Mouse (Mus musculus): ENCODE measurements around the gene Ttc32. TPM values are rescaled to one million over a fixed set of nuclear protein-coding genes. Genes with fewer than 3 reads are reported as not detected.

Gene Ttc32
- total and polyA plus RNA-seq, 2 experiments from 2014 or later = 14.5 to 20.9 TPM

DNA sequence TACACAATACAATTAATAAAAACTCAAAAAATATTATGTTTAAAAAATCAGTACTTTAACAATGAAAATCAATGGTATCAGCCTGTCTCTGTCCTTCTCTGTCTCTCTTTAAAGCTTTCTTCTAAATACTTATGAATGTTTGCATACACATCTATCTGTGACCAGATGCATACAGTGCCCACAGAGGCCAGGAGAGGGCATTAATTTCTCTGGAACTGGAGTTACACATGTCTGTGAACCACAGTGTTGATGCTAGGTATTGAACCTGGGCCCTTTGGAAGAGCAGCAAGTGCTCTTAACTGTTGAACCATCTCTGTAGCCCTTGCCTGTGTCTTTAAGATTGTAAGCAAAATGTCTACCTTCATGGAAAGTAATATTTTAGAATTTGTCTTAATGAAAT, 3.3 kb downstream of the Ttc32 start:
- no peaks in the 10 kb centered on the region for H3K27me3 ChIP-seq (ENCODE audit: control insufficient read depth, insufficient read depth, low read length)
- ATAC-seq (ENCODE audit: insufficient read depth, low read depth) (no peak), DNase-seq (ENCODE audit: low spot score) (no peak)
- no peak overlapping the region for H3K4me3 ChIP-seq (ENCODE audit: low read depth, low read length)
- H3K27ac ChIP-seq (ENCODE audit: low read depth) = no peak overlapping the region
- TF ChIP-seq EP300 (IDR thresholded peaks at IDR 0.05; ENCODE audit: low read depth) (no peak), CTCF (IDR thresholded peaks at IDR 0.05; ENCODE audit: low read depth) (peak; percentile 3; the same call in 1 of the 2 replicates)
- peaks cover 10% of the 10 kb centered on the region for H3K4me1 ChIP-seq (ENCODE audit: control insufficient read depth, insufficient read depth)
- no peak overlapping the region for H3K9ac ChIP-seq (replicated peaks; ENCODE audit: low read depth, low read length)
- no peak overlapping the region for H3K4me2 ChIP-seq (ENCODE audit: low read depth, low read length)
- H3K9me3 ChIP-seq (replicated peaks; ENCODE audit: control insufficient read depth, low read length) = no peaks in the 10 kb centered on the region
- 0 out of 2 replicates have a peak, but pooled peaks cover 3% of the 10 kb centered on the region for H3K36me3 ChIP-seq (replicated peaks; ENCODE audit: control insufficient read depth, insufficient read depth, low read length)

GRCm38 (mm10) chr12:9036409-9036808, 6.6 kb downstream of the Ttc32 start:
- DNase-seq (ENCODE audit: low spot score) = no peak
- no peak overlapping the region for H3K27ac ChIP-seq (ENCODE audit: low read depth)
- H3K9me3 ChIP-seq (replicated peaks; ENCODE audit: control insufficient read depth, low read length) = no peaks in the 10 kb centered on the region
- no peak for ATAC-seq (ENCODE audit: insufficient read depth, low read depth)
- peaks cover 10% of the 10 kb centered on the region for H3K4me1 ChIP-seq (ENCODE audit: control insufficient read depth, insufficient read depth)
- TF ChIP-seq EP300 (IDR thresholded peaks at IDR 0.05; ENCODE audit: low read depth) = no peak
- TF ChIP-seq CTCF (IDR thresholded peaks at IDR 0.05; ENCODE audit: low read depth) = no peak
- no peak overlapping the region for H3K9ac ChIP-seq (replicated peaks; ENCODE audit: low read depth, low read length)
- 0 out of 2 replicates have a peak, but pooled peaks cover 6% of the 10 kb centered on the region for H3K36me3 ChIP-seq (replicated peaks; ENCODE audit: control insufficient read depth, insufficient read depth, low read length)
- H3K27me3 ChIP-seq (ENCODE audit: control insufficient read depth, insufficient read depth, low read length) = no peaks in the 10 kb centered on the region
- WGBS = 75% methylated on average over 9 of the region's 9 CpGs
- H3K4me3 ChIP-seq (ENCODE audit: low read depth, low read length) = no peak overlapping the region
- no peak overlapping the region for H3K4me2 ChIP-seq (ENCODE audit: low read depth, low read length)

- Histone ChIP-seq H3K27ac (ENCODE audit: low read depth) (no peak overlapping the region), H3K4me2 (ENCODE audit: low read depth, low read length) (no peak overlapping the region), H3K4me3 (ENCODE audit: low read depth, low read length) (no peak overlapping the region), H3K4me1 (ENCODE audit: control insufficient read depth, insufficient read depth) (no peaks in the 10 kb centered on the region), H3K9me3 (replicated peaks; ENCODE audit: control insufficient read depth, low read length) (no peaks in the 10 kb centered on the region), H3K36me3 (replicated peaks; ENCODE audit: control insufficient read depth, insufficient read depth, low read length) (0 out of 2 replicates have a peak, but pooled peaks cover 6% of the 10 kb centered on the region), H3K9ac (replicated peaks; ENCODE audit: low read depth, low read length) (no peak overlapping the region), H3K27me3 (ENCODE audit: control insufficient read depth, insufficient read depth, low read length) (no peaks in the 10 kb centered on the region)
- 86% methylated on average over 5 of the region's 5 CpGs for WGBS
- no peak for TF ChIP-seq CTCF (IDR thresholded peaks at IDR 0.05; ENCODE audit: low read depth)
- TF ChIP-seq EP300 (IDR thresholded peaks at IDR 0.05; ENCODE audit: low read depth) = no peak
- DNase-seq (ENCODE audit: low spot score) (no peak), ATAC-seq (ENCODE audit: insufficient read depth, low read depth) (no peak)
Observed at GRCm38 (mm10) chr12:9040177-9040576, 10.4 kb downstream of the Ttc32 start.

GRCm38 (mm10) chr12:9040686-9041085, 10.9 kb downstream of the Ttc32 start:
- no peak overlapping the region for H3K27ac ChIP-seq (ENCODE audit: low read depth)
- no peaks in the 10 kb centered on the region for H3K27me3 ChIP-seq (ENCODE audit: control insufficient read depth, insufficient read depth, low read length)
- no peaks in the 10 kb centered on the region for H3K9me3 ChIP-seq (replicated peaks; ENCODE audit: control insufficient read depth, low read length)
- WGBS = 58% methylated on average over 7 of the region's 7 CpGs
- no peak overlapping the region for H3K9ac ChIP-seq (replicated peaks; ENCODE audit: low read depth, low read length)
- H3K4me1 ChIP-seq (ENCODE audit: control insufficient read depth, insufficient read depth) = no peaks in the 10 kb centered on the region
- H3K36me3 ChIP-seq (replicated peaks; ENCODE audit: control insufficient read depth, insufficient read depth, low read length) = 0 out of 2 replicates have a peak, but pooled peaks cover 6% of the 10 kb centered on the region
- no peak overlapping the region for H3K4me2 ChIP-seq (ENCODE audit: low read depth, low read length)
- TF ChIP-seq EP300 (IDR thresholded peaks at IDR 0.05; ENCODE audit: low read depth) = no peak
- TF ChIP-seq CTCF (IDR thresholded peaks at IDR 0.05; ENCODE audit: low read depth) = no peak
- ATAC-seq (ENCODE audit: insufficient read depth, low read depth) = no peak
- no peak for DNase-seq (ENCODE audit: low spot score)
- H3K4me3 ChIP-seq (ENCODE audit: low read depth, low read length) = no peak overlapping the region

DNA sequence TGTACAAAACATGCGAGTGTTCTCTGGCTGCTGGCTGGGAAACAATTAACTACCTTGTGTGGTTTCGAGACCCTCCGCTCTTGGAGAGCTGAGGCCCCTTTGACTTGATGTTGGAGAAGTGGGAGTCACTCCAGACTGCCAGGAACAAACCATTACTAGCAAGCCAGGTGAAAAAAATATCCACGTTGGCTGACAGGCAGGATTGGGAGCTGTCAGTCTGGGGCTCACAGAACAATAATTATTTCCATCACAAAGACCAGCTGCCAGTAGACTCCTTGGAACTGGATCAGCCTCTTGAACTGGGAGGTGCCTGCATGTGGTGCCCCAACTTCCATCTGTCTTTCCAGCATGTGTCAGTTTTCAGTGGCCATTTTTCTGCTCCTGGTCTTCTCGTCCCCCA, 12.5 kb downstream of the Ttc32 start:
- ATAC-seq (ENCODE audit: insufficient read depth, low read depth) (no peak), DNase-seq (ENCODE audit: low spot score) (no peak)
- H3K9me3 ChIP-seq (replicated peaks; ENCODE audit: control insufficient read depth, low read length) = no peaks in the 10 kb centered on the region
- 83% methylated on average over 5 of the region's 5 CpGs for WGBS
- TF ChIP-seq EP300 (IDR thresholded peaks at IDR 0.05; ENCODE audit: low read depth) (no peak), CTCF (IDR thresholded peaks at IDR 0.05; ENCODE audit: low read depth) (no peak)
- H3K27ac ChIP-seq (ENCODE audit: low read depth) = no peak overlapping the region
- H3K36me3 ChIP-seq (replicated peaks; ENCODE audit: control insufficient read depth, insufficient read depth, low read length) = 0 out of 2 replicates have a peak, but pooled peaks cover 6% of the 10 kb centered on the region
- H3K9ac ChIP-seq (replicated peaks; ENCODE audit: low read depth, low read length) = no peak overlapping the region
- H3K4me2 ChIP-seq (ENCODE audit: low read depth, low read length) = no peak overlapping the region
- H3K27me3 ChIP-seq (ENCODE audit: control insufficient read depth, insufficient read depth, low read length) = no peaks in the 10 kb centered on the region
- H3K4me3 ChIP-seq (ENCODE audit: low read depth, low read length) = no peak overlapping the region
- H3K4me1 ChIP-seq (ENCODE audit: control insufficient read depth, insufficient read depth) = no peaks in the 10 kb centered on the region

GRCm38 (mm10) chr12:9042759-9043158, 13.0 kb downstream of the Ttc32 start:
- Histone ChIP-seq H3K9ac (replicated peaks; ENCODE audit: low read depth, low read length) (no peak overlapping the region), H3K36me3 (replicated peaks; ENCODE audit: control insufficient read depth, insufficient read depth, low read length) (0 out of 2 replicates have a peak, but pooled peaks cover 6% of the 10 kb centered on the region), H3K4me3 (ENCODE audit: low read depth, low read length) (no peak overlapping the region), H3K27ac (ENCODE audit: low read depth) (no peak overlapping the region), H3K27me3 (ENCODE audit: control insufficient read depth, insufficient read depth, low read length) (no peaks in the 10 kb centered on the region), H3K4me1 (ENCODE audit: control insufficient read depth, insufficient read depth) (no peaks in the 10 kb centered on the region), H3K4me2 (ENCODE audit: low read depth, low read length) (no peak overlapping the region), H3K9me3 (replicated peaks; ENCODE audit: control insufficient read depth, low read length) (no peaks in the 10 kb centered on the region)
- DNase-seq (ENCODE audit: low spot score) (no peak), ATAC-seq (ENCODE audit: insufficient read depth, low read depth) (no peak)
- WGBS = 79% methylated on average over 3 of the region's 3 CpGs
- TF ChIP-seq EP300 (IDR thresholded peaks at IDR 0.05; ENCODE audit: low read depth) (no peak), CTCF (IDR thresholded peaks at IDR 0.05; ENCODE audit: low read depth) (no peak)

Data from heart, postnatal 0 days (tissue).